Mouse (Mus musculus): ENCODE measurements around the gene Gp9.

Gp9 gene

DNA sequence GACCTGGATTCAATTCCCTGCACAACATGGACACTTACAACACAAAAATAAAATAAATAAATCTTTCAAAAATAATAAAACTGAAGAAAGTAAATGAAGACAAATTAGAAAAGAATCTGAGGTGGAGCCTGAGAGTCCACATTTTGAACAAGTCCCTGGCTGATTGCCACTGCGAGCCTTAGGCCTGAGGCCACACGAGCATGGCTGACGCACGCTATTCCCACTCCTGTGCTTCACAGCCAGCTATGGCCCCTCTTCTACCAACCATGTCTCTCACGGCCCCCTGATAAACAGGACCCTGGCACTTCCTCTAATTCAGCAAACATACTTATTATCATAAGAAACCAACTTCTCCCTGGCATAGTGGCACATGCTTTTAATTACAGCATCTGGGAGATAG lies 8.7 kb downstream of the Gp9 start:
- no peak for DNase-seq (ENCODE audit: extremely low spot score, low spot score)

DNA sequence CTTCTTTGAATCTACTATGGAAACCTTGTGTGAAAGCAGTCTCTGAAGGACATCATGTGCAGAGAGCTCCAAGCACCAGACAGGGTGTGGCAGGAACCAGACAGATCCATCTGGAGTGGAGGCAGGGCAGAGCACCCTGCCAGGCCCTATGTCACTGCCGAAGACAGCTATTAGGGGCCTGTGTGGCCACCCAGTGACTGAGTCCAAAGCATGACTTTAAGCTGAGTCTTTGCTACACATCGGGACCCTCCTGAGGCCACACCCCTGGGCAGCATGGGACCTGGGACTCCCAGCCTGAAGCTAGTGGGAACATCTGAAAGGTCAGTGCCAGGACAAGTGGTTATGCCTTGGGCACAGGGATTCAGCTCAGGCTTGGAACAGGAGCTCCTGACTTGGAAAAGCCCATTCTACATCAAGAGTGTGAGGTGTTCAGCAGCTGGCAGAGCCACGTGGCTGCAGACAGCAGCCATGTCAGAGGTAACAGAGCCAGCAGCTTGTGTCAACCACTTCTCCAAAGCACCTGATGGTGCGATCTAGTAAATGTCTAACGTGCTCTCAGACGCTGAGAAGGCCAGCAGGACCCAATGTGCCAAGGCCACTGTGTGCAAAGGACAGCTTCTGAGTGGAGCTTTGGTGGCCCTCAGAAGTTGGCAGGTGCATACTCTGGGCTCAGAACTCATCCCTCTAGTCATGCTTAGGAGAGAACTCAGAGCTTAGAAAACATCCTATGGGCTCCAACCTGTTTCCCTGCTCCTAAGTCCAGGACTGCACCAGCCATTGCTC lies 9.4 kb downstream of the Gp9 start:
- no peak for DNase-seq (ENCODE audit: extremely low spot score, low spot score)

GRCm38 (mm10) chr6:87788266-87788895 lies 10.5 kb downstream of the Gp9 start:
- DNase-seq (ENCODE audit: extremely low spot score, low spot score), result no peak

DNA sequence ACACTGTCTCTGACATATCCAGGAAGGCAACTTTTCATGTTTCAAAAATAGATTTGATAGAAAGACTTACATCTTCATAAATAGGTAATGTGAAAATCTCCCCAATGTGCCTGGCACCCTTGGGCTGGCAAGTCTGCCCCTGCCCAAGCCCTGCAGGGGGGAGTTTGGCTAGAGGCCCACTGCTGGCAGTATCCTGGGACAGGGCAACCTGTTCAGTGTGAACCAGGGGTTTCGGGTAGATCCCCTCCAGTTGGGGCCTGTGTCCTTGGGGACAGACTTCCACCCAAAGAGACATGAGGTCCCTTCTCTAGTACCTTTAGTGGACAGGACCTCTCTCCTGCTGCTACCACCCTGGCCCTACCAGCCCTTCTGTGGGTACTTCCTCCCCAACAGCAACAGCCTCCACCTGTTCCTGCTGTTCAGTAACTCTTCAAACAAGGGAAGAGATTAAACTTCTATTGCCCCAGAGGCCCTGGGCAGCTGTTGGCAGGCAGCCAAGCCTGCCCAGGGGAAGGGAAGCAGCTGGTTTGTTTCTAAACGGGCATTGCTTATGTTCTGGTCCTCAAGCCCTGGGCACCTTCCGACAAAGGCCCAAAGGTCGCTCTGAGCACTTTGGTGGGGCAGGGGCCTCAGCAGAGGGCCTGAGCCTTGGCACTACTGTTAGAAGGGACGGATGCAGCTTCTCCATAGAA lies 11.2 kb downstream of the Gp9 start:
- DNase-seq (ENCODE audit: extremely low spot score, low spot score), result no peak

DNA sequence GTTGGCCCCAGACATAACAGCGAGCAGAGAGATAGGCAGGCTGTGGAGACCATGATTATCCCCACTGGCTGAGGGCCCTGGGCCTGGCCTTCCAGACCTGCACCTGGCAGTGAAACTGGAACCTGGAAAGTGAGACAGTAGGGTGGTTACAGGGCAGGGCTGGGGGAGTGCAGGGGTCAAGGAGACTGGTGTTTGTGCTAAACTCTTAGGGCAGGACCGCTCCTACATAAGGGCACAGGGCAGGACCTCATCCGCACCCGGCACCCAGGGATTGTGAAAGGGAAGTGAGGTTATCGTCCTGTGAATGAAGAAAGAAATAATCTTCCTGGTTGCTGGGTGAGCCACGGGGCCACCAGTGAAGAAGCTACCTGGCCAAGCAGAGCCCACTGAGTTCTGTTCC lies 11.9 kb downstream of the Gp9 start:
- DNase-seq (ENCODE audit: extremely low spot score, low spot score), result no peak

DNA sequence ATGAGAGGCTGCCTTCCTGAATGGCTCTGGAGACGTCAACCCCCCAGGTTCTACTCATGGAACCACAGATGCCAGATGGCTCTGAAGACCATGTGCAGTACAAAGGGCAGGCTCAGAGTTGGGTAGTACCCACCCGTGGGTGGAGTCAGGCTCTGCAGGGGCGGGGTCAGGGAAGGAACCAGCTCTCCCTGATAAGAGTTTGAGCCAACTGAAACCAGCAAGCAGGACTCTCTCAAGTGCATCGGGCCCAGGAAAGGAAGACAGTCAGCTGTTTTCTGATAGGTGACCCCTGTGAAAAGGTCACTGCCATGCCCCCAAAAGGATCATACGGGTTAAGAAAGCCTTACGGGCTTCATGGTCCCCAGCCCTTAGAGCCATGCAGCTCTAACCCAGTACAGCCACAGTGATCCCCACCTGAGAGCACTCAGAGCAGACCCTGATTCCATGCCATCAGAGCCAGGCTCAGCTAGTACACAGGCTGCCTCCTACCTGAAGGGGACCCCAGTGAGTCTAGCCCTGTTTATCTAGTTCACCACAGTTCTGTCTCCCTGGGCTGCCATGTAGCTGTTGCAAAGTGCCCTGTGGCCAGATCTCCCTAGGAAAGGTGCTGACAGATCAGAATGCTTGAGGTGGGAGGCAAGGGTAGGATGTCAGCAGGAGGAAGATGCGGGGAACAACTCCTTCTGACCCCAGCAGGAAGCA lies 13.1 kb downstream of the Gp9 start:
- DNase-seq (ENCODE audit: extremely low spot score, low spot score), result no peak

- DNase-seq (ENCODE audit: extremely low spot score, low spot score), result no peak
These were observed 14.0 kb downstream of the Gp9 start for GRCm38 (mm10) chr6:87791826-87792225.

- DNase-seq (ENCODE audit: extremely low spot score, low spot score), result no peak
These were observed 16.1 kb downstream of the Gp9 start for GRCm38 (mm10) chr6:87793821-87794510.

- DNase-seq (ENCODE audit: extremely low spot score, low spot score), result no peak
These were observed 17.7 kb downstream of the Gp9 start for GRCm38 (mm10) chr6:87795385-87796150.

DNA sequence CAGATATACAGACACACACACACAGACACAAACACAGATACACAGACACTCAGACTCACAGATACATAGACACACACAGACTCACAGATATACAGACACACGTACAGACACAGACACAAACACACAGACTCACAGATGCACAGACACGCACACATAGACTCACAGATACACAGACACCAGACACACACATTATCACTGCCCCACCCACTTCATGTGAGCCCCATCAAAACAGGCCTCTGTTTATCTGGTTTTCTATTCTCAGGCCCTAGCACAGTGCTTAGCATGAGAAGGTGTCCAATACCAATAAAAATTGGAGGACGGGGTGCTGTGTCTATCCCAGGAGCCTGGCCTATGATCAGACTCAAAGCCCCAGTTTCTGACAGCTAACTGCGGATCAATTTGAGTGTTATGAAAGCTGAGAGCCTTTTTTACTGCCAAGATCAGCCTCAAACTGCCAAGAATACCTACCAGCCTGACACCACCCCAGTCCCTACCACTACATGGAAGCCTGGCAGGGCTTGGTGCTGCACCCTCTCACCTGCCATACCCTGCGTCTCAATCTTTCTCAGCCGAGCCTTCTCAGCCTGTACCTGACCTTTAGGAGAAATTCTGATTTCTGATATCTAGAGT lies 18.5 kb downstream of the Gp9 start:
- DNase-seq (ENCODE audit: extremely low spot score, low spot score), result no peak

GRCm38 (mm10) chr6:87797321-87797720 lies 19.4 kb downstream of the Gp9 start:
- DNase-seq (ENCODE audit: extremely low spot score, low spot score), result no peak

DNA sequence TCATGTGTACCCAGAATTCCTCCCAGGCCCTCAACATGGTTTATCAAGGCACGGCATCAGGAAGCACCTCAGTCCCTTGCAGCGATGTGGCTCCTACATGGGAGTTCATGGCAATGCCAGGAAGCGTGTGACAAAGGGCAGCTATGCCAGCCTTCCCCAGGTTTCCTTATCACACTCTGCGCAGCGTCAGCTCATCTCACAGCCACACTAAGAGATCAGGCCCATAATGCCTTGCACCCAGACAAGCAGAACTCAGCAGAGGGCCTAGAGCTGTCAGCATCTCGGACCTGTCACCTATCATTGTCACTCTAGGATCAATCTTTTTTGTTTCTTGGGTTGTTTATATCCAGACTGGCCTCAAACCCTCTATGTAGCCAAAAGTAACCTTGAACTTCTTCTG lies 21.7 kb downstream of the Gp9 start:
- DNase-seq (ENCODE audit: extremely low spot score, low spot score), result no peak

DNA sequence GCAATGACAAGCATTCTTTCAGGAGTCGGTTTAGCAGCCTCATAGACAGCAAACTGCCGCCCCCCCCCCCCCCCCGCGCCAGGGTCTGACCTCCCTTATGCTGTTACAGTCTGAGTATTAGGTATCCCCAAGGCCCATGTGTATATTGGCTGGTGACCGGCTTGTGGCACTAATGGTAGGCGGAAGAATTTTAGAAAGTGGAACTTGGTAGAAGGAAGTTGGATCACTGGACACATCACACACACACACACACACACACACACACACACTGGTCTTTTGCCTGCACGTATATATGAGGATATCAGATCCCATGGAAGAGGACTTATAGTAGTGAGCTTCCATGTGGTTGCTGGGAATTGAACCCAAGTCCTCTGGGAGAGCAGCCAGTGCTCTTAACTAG lies 24.6 kb downstream of the Gp9 start:
- DNase-seq (ENCODE audit: extremely low spot score, low spot score), result no peak

- DNase-seq (ENCODE audit: extremely low spot score, low spot score), result no peak
These were observed 26.2 kb downstream of the Gp9 start for GRCm38 (mm10) chr6:87804036-87804435.

GRCm38 (mm10) chr6:87804886-87805285 lies 27.0 kb downstream of the Gp9 start:
- DNase-seq (ENCODE audit: extremely low spot score, low spot score), result no peak

DNA sequence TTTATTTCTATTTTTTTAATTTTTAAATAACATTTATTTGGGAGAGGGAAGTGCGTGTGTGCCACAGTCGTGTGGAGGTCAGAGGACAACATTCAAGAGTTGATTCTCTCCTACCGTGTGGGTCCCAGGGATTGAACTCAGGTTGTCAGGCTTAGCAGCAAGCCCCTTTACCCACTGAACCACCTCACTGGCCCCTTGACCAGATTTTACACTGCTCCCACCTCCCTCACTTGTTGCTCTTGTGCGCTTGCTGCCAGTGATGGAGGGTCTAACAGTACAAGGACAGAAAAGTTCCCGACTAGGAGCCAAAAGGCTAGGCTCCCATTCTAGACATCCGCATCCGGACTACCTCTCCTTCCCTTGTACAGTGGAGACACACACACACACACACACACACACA lies 27.6 kb downstream of the Gp9 start:
- no peak for DNase-seq (ENCODE audit: extremely low spot score, low spot score)

DNA sequence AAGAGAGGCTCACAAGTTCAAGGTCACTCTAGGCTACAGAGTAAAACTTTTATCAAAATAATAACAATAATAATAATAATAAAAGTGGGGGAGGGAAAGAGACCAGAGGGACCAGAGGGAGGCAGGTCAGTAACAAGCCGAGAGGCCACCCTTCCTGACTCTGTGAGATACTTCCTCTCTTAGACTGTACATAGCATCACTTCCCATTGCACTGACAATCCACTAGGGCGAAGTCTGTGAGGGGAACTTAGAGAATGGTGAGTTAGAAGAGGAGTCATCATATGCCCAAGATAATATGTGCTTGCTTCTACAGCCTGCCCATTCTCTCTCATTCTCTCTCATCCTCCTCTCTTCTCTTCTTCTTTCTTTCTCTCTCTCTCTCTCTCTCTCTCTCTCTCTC lies 28.2 kb downstream of the Gp9 start:
- no peak for DNase-seq (ENCODE audit: extremely low spot score, low spot score)

- no peak for DNase-seq (ENCODE audit: extremely low spot score, low spot score)
These were observed 29.0 kb downstream of the Gp9 start for GRCm38 (mm10) chr6:87806857-87807256.

DNA sequence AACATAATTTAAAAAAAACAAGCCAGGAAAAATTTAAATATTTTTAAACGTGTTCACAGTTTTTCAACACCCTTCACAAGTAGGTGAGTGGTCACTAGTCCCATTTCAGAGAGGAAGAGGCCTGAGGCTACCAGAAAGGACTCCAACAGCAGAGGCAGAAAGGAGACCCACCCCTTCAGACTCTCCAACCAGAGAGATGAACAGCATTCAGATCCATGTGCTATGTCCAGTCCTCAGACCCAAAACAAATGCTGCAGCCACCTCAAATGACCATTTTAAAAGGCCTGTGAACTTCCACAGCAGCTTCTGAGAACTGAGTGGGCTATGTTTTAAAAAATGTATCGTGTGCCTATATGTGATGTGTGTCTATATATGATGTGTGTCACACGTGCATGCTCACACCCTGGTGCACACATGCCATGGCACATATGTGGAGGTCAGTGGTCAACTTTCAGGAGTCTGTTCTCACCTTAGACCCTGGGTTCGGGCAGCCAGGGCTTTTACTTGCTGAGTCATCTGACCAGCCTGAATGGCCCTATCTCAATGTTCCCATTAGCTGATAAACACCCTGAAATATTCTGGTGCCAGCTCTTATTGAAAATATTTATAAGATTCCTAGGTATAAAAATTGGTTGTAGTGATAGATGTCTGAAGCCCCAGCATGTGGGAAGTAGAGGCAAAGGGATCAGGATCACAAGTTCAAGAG lies 30.0 kb downstream of the Gp9 start:
- DNase-seq (ENCODE audit: extremely low spot score, low spot score), result no peak

DNA sequence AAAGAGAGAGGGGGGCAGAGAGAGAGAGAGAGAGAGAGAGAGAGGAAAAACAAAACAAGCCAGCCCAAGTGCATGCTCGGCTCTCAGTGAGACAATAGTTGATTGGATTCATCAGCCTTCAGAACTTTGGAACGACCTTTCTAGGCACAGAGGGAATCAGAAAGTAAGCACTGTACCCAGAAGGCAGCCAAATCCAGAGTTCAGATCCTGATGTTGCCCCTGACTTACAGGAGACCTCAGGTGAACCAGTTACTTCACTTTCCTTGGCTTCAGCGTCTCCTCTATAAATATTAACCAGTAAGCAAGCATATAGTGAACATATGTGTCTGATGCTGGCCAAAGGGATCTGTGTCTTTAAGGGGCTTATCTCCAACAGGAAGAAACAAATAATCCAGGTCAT lies 30.6 kb downstream of the Gp9 start:
- DNase-seq (ENCODE audit: extremely low spot score, low spot score), result no peak

Data from neural tube, embryonic 10.5 days (tissue).